Mouse (Mus musculus) left cerebral cortex, adult 8-10 months (tissue): ENCODE results near the gene Rxfp4. TPM values are rescaled to one million over a fixed set of nuclear protein-coding genes. Genes with fewer than 3 reads are reported as not detected.
"Not testable (repeated sequence)": the region's sequence is repeated elsewhere in the genome, so short reads cannot be mapped to it uniquely, and the experiment has no call there.

Source experiments
- DNase-seq, 2 experiments: peaks; one replicate each; pipeline ENCODE4 v3.0.0; 2022; ENCODE audit warnings: low spot score in 2 of 2
- total RNA-seq, 4 experiments: library from RNA; stranded (reverse); gene quantifications; 2 replicates each; pipeline ENCODE4 v1.2.4; 2022

The Rxfp4 gene
- total RNA-seq, 4 experiments from 2014 or later = not detected

DNA sequence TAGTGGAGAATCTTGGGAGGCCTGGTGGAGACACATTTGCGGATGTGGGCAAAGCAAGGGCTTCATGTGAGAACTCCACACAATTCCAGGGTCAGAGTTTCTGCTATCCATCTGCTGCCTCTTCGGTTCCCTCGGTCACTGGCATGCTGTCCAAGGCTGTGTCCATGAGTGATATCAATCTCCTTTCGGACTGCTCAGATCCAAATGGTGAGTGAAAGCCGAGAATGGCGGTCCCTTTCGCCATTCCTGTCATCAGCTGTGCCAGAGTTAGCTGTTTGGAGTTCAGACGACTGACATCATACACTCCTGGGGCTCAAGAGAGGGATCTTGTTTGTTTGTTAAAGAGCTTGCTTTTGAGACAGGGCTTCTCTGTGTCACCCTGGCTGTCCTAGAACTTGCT lies 38.5 kb downstream of the Rxfp4 start:
- DNase-seq = no peak

DNA sequence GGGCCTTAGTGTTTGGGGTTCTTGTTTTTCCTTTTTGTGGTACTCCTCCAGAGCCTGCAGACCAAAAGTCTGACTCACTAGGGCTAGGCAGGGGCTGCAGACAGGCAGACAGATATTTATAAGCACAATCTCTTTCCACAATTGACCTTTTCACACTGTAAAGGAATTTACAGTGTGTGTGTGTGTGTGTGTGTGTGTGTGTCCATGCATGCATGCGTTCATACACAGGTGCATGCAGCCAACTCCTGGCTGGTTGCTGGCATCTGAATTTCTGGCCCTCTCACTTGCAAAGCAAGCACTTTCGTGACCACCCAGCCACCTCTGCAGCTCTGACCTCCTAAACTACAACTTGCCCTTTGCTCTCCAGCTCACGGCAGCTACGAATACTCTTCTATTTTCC lies 43.9 kb downstream of the Rxfp4 start:
- DNase-seq = no peak

DNA sequence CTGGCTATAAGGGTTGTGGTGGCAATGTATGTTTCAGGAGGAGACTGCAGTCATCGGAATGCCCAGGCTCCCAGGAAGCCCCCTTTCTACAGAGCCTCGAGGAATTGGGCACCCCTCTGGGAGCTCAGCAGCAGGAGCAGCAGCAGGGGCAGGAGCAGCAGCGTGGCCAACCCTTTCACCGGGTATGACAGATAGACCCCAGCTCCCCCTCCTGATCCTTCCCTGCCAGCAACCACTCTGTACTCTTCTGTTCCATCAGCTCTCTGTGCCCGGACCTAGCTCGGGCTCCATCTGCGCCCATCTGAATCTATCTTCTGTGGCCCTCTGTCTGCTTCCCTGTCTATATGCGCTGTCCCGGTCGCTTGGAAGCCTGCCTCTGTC lies 45.2 kb downstream of the Rxfp4 start:
- no peak for DNase-seq

DNA sequence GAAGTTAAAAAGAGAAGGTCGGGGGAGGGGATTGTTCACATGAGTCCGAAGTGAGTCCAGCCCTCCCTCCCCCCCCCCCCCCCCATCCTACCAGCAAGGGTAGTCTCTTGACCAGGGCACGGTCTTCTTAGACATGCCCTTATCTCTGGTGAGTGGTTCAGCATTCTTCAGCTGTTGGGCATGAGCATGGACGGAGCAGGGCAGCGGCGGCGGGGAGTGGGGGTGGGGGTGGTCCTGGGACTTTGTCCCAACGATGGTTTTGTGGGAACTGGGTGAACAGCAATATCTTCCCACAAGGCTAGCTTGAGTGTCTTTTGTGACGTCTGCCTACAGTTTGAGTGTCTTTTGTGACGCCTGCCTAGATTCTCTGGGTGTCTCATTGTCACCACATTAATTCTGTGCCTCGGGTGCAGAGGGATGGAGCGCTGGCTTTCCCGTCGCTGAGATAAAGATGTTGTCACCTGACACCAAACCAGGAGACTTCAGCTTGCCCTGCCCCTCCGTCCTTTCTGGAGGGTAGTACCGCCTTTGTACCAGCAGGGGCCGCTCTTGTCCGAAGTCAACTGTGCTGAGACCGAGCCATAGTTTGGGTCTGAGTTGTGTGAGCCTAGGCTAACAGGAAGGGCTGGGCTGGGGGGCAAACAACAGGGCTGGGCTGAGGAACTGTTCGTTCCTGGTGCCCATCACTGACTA lies 45.7 kb downstream of the Rxfp4 start:
- peak; percentile 69 to 94 for DNase-seq

DNA sequence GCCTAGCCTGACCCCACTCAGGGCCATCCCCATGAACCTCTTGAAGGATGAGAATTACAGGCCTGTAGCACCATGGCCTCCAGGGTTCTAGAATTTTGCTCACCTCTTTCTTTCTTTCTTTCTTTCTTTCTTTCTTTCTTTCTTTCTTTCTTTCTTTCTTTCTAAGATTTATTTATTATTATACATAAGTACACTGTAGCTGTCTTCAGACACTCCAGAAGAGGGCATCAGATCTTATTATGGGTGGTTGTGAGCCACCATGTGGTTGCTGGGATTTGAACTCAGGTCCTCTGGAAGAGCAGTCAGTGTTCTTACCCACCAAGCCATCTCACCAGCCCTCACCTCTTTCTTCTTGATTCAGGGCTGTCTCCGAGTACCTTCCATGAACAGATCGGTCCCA lies 47.3 kb downstream of the Rxfp4 start, which contains the start of gene Arhgef2:
Arhgef2 (plus strand) TSS at position 301 of the 400 bp plus-strand sequence.
- DNase-seq = not testable (repeated sequence)

DNA sequence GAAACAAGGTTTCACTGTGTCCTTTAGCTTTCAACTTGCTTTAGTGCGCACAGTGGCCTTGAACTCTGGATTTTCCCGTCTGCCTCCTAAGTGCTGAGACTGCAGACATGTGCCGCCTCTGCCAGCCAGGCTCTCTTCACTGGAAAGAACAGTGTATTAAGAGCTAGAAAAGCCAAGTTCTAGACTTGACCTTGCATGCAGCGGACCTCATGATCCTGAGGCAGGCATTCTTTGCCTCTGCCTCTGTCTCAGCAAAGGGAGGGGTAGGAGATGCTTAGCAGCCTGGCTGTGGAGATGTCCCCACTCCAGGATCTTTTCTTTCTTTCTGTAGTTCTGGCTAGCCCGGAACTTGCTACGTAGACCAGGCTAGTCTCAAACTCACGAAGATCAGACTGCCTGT lies 48.1 kb downstream of the Rxfp4 start:
- no peak for DNase-seq

DNA sequence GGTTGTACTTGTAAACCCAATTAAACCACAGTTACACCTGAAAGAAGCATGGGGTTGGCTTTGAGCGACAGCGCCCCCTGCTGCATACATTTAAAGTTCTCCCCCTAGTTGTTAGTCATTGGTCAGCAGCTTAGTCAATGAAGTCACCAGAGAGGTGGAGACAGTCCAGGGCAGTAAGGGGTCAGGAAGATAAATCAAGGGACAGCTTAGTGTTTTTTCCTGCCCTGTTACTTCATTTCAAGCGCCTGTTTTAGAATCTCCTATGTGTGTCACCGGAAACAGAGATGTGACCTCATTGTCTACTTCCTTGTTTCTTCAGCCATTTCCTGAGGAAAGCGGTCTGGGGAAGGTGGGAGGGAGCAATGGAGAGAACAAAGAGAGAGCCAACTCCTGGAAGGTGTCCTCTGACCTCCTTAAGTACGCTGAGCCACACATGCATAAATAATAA lies 49.2 kb downstream of the Rxfp4 start:
- DNase-seq = no peak

DNA sequence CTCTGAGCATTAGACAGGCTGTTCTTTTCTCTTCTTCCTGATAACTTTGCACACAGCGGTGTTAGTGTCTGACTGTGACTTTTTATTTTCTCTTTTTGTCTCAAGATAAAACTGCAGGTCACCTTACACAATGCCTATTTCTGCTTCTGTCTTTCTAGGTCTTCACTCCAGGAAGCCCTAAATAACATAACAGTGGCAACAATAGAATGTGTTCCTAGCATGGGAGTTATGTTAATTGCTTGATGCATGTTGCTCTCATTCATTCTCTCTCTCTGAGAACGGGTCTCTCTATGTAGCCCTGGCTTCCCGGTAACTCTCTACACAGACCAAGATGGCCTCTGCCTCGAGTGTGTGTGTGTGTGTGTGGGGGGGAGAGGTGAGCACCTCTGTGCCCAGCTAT lies 50.5 kb downstream of the Rxfp4 start:
- no peak for DNase-seq

Other genes starting within 250 kb of the Rxfp4 start
- gene Pmf1, start 242.8 kb downstream of the Rxfp4 start, total RNA-seq = 1 to 10 TPM; 7.4 to 9.2 (median 7.8) TPM
- gene Slc25a44, start 228.0 kb downstream of the Rxfp4 start, total RNA-seq = 10 to 100 TPM; 72.5 to 77.6 (median 75.9) TPM
- 10 to 100 TPM; 63.2 to 71.4 (median 66.8) TPM for gene Sema4a, start 192.0 kb downstream of the Rxfp4 start, total RNA-seq
- gene Lmna, start 143.2 kb downstream of the Rxfp4 start, total RNA-seq = 10 to 100 TPM; 50.1 to 67.5 (median 60.3) TPM
- gene Mex3a, start 120.7 kb downstream of the Rxfp4 start, total RNA-seq = 1 to 10 TPM; 2.3 to 3.1 (median 2.6) TPM
- not detected for gene Rab25, start 104.8 kb downstream of the Rxfp4 start, total RNA-seq
- 100 to 1,000 TPM; 102 to 133 (median 110) TPM for gene Lamtor2, start 100.1 kb downstream of the Rxfp4 start, total RNA-seq
- 100 to 1,000 TPM; 121 to 142 (median 129) TPM for gene Ubqln4, start 99.4 kb downstream of the Rxfp4 start, total RNA-seq
- 10 to 100 TPM; 85.5 to 93.2 (median 89.8) TPM for gene Ssr2, start 77.3 kb downstream of the Rxfp4 start, total RNA-seq
- gene Arhgef2, start 47.2 kb downstream of the Rxfp4 start, total RNA-seq = 100 to 1,000 TPM; 228 to 247 (median 232) TPM
- 10 to 100 TPM; 46.2 to 57.4 (median 51.3) TPM for gene Khdc4, start 32.7 kb upstream of the Rxfp4 start, total RNA-seq
- gene Rit1, start 63.7 kb upstream of the Rxfp4 start, total RNA-seq = 10 to 100 TPM; 36.3 to 42.0 (median 40.6) TPM
- 100 to 1,000 TPM; 529 to 574 (median 545) TPM for gene Syt11, start 122.0 kb upstream of the Rxfp4 start, total RNA-seq
- gene Gon4l, start 182.1 kb upstream of the Rxfp4 start, total RNA-seq = 10 to 100 TPM; 40.9 to 46.8 (median 43.8) TPM